Mouse (Mus musculus) cerebellum, postnatal 36 days (tissue): Measurements from ENCODE around the gene Fcho1.

Experiments
- DNase-seq, 2 experiments: peaks; one replicate each; pipeline ENCODE4 v3.0.0; 2021 to 2022; ENCODE audit warnings: mixed read lengths in 2 of 2

Gene Fcho1

GRCm38 (mm10) chr8:71658515-71659049 lies 66.9 kb downstream of the Fcho1 start:
- no peak for DNase-seq
